Mouse (Mus musculus): ENCODE measurements around the gene Msmo1. TPM values are rescaled to one million over a fixed set of nuclear protein-coding genes. Genes with fewer than 3 reads are reported as not detected.

Gene Msmo1
- polyA plus RNA-seq (2012; rRNA removed) = 70.7 and 71.3 TPM in 2 replicates

GRCm38 (mm10) chr8:64733271-64733943, at the start of gene Msmo1:
Gene Msmo1 (minus strand): TSS chr8:64733792.

GRCm38 (mm10) chr8:64692651-64693201, 40.9 kb downstream of the Msmo1 start, which contains the start of gene Cpe:
Gene Cpe (minus strand): TSS chr8:64693054.

Other genes with a start within 250 kb of the Msmo1 start
- gene Cpe, start 40.7 kb downstream of the Msmo1 start, polyA plus RNA-seq (2012; rRNA removed) = 2.4 and 2.7 TPM in 2 replicates
- gene Klhl2, start 116.2 kb upstream of the Msmo1 start, polyA plus RNA-seq (2012; rRNA removed) = 6.5 and 7.9 TPM in 2 replicates
- gene Tmem192, start 213.4 kb upstream of the Msmo1 start, polyA plus RNA-seq (2012; rRNA removed) = 8.8 and 9.6 TPM in 2 replicates

Data from liver, embryonic 18 days (tissue).